15 mouse cellular contexts compared by ENCODE assay signal in genomic region chr19:42072802-42073201, GRCm38 (mm10). TPM values are rescaled to one million over a fixed set of nuclear protein-coding genes. Genes with fewer than 3 reads are reported as not detected.
A peak's percentile ranks its signal among the peaks of the same experiment; 100 is the strongest.
DNase-seq lines count a peak whose midpoint lies in the region; ATAC-seq and TF ChIP-seq lines count a peak whose summit lies in the region.
"Had no signal": no experiment of that assay in that cellular context is flagged by ENCODE, and none has a peak within 500 bp of the region (broad histone marks: within the 10 kb centered on the region; RNA-seq: fewer than 3 reads in every experiment).

No protein-coding gene starts in this region.

- H3K27me3 ChIP-seq in heart, adult 2 months (ENCODE audit: control insufficient read depth, insufficient read depth, low read length), result no peaks in the 10 kb centered on the region
- peaks cover 11% of the 10 kb centered on the region for H3K27me3 ChIP-seq in CH12.LX (replicated peaks)
- H3K27me3 ChIP-seq in hindbrain, embryonic 11.5 days (ENCODE audit: control insufficient read depth, insufficient read depth, low read length), result no peaks in the 10 kb centered on the region; the same call in 1 of the 2 replicates
- H3K27me3 ChIP-seq: embryonic facial prominence, embryonic 13.5 days; forebrain, embryonic 13.5 days had no signal

- intact Hi-C loops in heart, adult 2 months (cut with DNase I), result no loop called here

- H3K9ac ChIP-seq in heart, adult 2 months (ENCODE audit: low read depth, low read length), result no peak overlapping the region
- no peak overlapping the region for H3K9ac ChIP-seq in CH12.LX (ENCODE audit: insufficient read depth, low read depth)
- no peak overlapping the region for H3K9ac ChIP-seq in hindbrain, embryonic 11.5 days (ENCODE audit: low read depth, low read length)
- H3K9ac ChIP-seq: embryonic facial prominence, embryonic 13.5 days; forebrain, embryonic 13.5 days had no signal

- no peak overlapping the region for H3K4me2 ChIP-seq in CH12.LX (ENCODE audit: insufficient read depth, low read depth, poor library complexity, severe bottlenecking)
- H3K4me2 ChIP-seq in hindbrain, embryonic 11.5 days (replicated peaks; ENCODE audit: low read depth, low read length), result no peak overlapping the region
- H3K4me2 ChIP-seq: embryonic facial prominence, embryonic 13.5 days; forebrain, embryonic 13.5 days had no signal

- H3K9me3 ChIP-seq in CH12.LX (replicated peaks; ENCODE audit: low read length), result peaks cover 4% of the 10 kb centered on the region
- no peaks in the 10 kb centered on the region for H3K9me3 ChIP-seq in hindbrain, embryonic 11.5 days (ENCODE audit: control insufficient read depth, low read length)
- H3K9me3 ChIP-seq: embryonic facial prominence, embryonic 13.5 days; forebrain, embryonic 13.5 days; limb, embryonic 10.5 days had no signal

- ATAC-seq in hindbrain, embryonic 11.5 days (ENCODE audit: low FRiP score), result no peak
- ATAC-seq: forebrain, embryonic 13.5 days had no signal

- no peak overlapping the region for H3K27ac ChIP-seq in heart, adult 2 months
- H3K27ac ChIP-seq in CH12.LX (ENCODE audit: insufficient read depth, low read depth), result no peak overlapping the region
- H3K27ac ChIP-seq in hindbrain, embryonic 11.5 days (ENCODE audit: low read depth, low read length), result no peak overlapping the region
- H3K27ac ChIP-seq: embryonic facial prominence, embryonic 13.5 days; forebrain, embryonic 13.5 days; limb, embryonic 10.5 days had no signal

- H3K4me3 ChIP-seq in heart, adult 2 months, result no peak overlapping the region
- no peak overlapping the region for H3K4me3 ChIP-seq in CH12.LX (replicated peaks in 1 of 3; ENCODE audit: low read depth in 2 of 3, low read length in 2 of 3, poor library complexity in 1 of 3)
- H3K4me3 ChIP-seq in hindbrain, embryonic 11.5 days (ENCODE audit: low read depth, low read length), result no peak overlapping the region
- H3K4me3 ChIP-seq: embryonic facial prominence, embryonic 13.5 days; forebrain, embryonic 13.5 days; limb, embryonic 10.5 days had no signal

- no peak for TF ChIP-seq POLR2A in heart, adult 2 months (IDR thresholded peaks at IDR 0.05; ENCODE audit: insufficient read depth, low read depth, low read length)
- no peak for TF ChIP-seq POLR2A in CH12.LX (IDR thresholded peaks at IDR 0.05; ENCODE audit: low read depth, low read length)

- no peak for TF ChIP-seq EP300 in heart, adult 2 months (IDR thresholded peaks at IDR 0.05; ENCODE audit: insufficient read depth, low read depth, low read length)
- no peak for TF ChIP-seq EP300 in CH12.LX (IDR thresholded peaks at IDR 0.05; ENCODE audit: low read length)

- in situ Hi-C loops in CH12.LX (cut with MboI; ENCODE audit: low pct_ligation_motif_present, low pct_unique_long_range_greater_than_20kb, low sequenced_read_pairs), result no loop called here

- H3K4me1 ChIP-seq in heart, adult 2 months (ENCODE audit: control insufficient read depth, insufficient read depth, low read length), result peaks cover 4% of the 10 kb centered on the region
- H3K4me1 ChIP-seq in CH12.LX (ENCODE audit: control insufficient read depth in 1 of 2, insufficient read depth in 2 of 2), result peaks cover 0 to 5% of the 10 kb centered on the region in 2 experiments; a peak in 1 of 4 replicates
- H3K4me1 ChIP-seq in hindbrain, embryonic 11.5 days (replicated peaks; ENCODE audit: control insufficient read depth, insufficient read depth, low read length), result no peaks in the 10 kb centered on the region
- H3K4me1 ChIP-seq: embryonic facial prominence, embryonic 13.5 days; forebrain, embryonic 13.5 days; limb, embryonic 10.5 days had no signal

- TF ChIP-seq CTCF in heart, adult 2 months (IDR thresholded peaks at IDR 0.05), result peak; percentile 23; the same call in 1 of the 2 replicates
- peak in 1 of 2 experiments; percentile 65; a peak in 2 of 4 replicates for TF ChIP-seq CTCF in CH12.LX (conservative IDR thresholded peaks at IDR 0.05 in 1 of 2, IDR thresholded peaks at IDR 0.05 in 1 of 2; ENCODE audit: low read depth in 2 of 2, low read length in 2 of 2)

- DNase-seq in heart, adult 2 months, result no peak
- no peak for DNase-seq in heart, adult 18-20 months
- peak; percentile 13 for DNase-seq in CH12.LX (ENCODE audit: extremely low read depth)
- peak; percentile 33 for DNase-seq in adrenal gland, postnatal 10 days
- peak; percentile 68 to 84 for DNase-seq in kidney, postnatal 25 days
- no peak for DNase-seq in right cerebral cortex, postnatal 4 days
- no peak for DNase-seq in embryo, embryonic 10 days (ENCODE audit: low spot score)
- no peak for DNase-seq in hindbrain, embryonic 11.5 days (ENCODE audit: low spot score)
- DNase-seq: heart, postnatal 36 days; layer of hippocampus, adult 9-11 months; thymus, postnatal 4 days had no signal

- 60% methylated on average over 7 of the region's 7 CpGs for WGBS in heart, adult 2 months
- 81% methylated on average over 7 of the region's 7 CpGs for WGBS in hindbrain, embryonic 11.5 days

- no peaks in the 10 kb centered on the region for H3K36me3 ChIP-seq in heart, adult 2 months (ENCODE audit: control insufficient read depth, insufficient read depth, low read length)
- no peaks in the 10 kb centered on the region for H3K36me3 ChIP-seq in CH12.LX (replicated peaks in 1 of 2; ENCODE audit: control insufficient read depth in 1 of 2, insufficient read depth in 1 of 2, low read length in 1 of 2)
- peaks cover 5% of the 10 kb centered on the region; the same call in 1 of the 2 replicates for H3K36me3 ChIP-seq in hindbrain, embryonic 11.5 days (ENCODE audit: control insufficient read depth, insufficient read depth, low read length)

- dilution Hi-C loops in CH12.LX (cut with MboI; ENCODE audit: extremely low pct_ligation_motif_present, extremely low pct_unique_long_range_greater_than_20kb, low sequenced_read_pairs), result no loop called here

- no peaks in the 10 kb centered on the region for H3K79me2 ChIP-seq in heart, adult 2 months (replicated peaks; ENCODE audit: control insufficient read depth, insufficient read depth, low read length)
- no peaks in the 10 kb centered on the region for H3K79me2 ChIP-seq in CH12.LX (replicated peaks; ENCODE audit: control insufficient read depth, extremely low read depth, insufficient read depth, poor library complexity, severe bottlenecking)

- peak; percentile 61 for TF ChIP-seq RAD21 in CH12.LX (IDR thresholded peaks at IDR 0.05; ENCODE audit: low read depth, low read length)

TF ChIP-seq in CH12.LX, 34 proteins besides CTCF, POLR2A, EP300 and RAD21:
- TF ChIP-seq ZC3H11A (IDR thresholded peaks at IDR 0.05; ENCODE audit: low read depth, low read length), result no peak
- TF ChIP-seq PAX5 (IDR thresholded peaks at IDR 0.05; ENCODE audit: low read length), result no peak
- peak; percentile 32 for TF ChIP-seq SMC3 (IDR thresholded peaks at IDR 0.05; ENCODE audit: low read depth, low read length)
- TF ChIP-seq ZKSCAN1 (IDR thresholded peaks at IDR 0.05; ENCODE audit: borderline replicate concordance, low read depth, low read length), result no peak
- TF ChIP-seq TBP (conservative IDR thresholded peaks at IDR 0.05; ENCODE audit: low read depth, low read length), result no peak

RNA-seq across cellular contexts. Expression of gene Morn4, which starts 13.4 kb away (rescaled TPM):
- total RNA-seq in heart, adult 2 months (2021), result 1 to 10 TPM; 2.3 to 2.5 TPM
- polyA plus RNA-seq in heart, adult 2 months (2012; rRNA removed), result 5.0 and 5.5 TPM in 2 replicates
- 1 to 10 TPM; 2.3 to 3.1 TPM for total RNA-seq in heart, adult 18-20 months (2021)
- total RNA-seq in CH12.LX (2012; rRNA removed) (0.04 TPM in 1 of 2 replicates, not detected in the other), CH12.LX (2014; rRNA removed) (not detected in 2 replicates)
- polyA plus RNA-seq in CH12.LX (2012; ENCODE audit: insufficient read length, low read depth), result 0.24 and 0.27 TPM in 2 replicates
- 1 to 10 TPM; 6.5 to 9.7 TPM for total RNA-seq in adrenal gland, postnatal 10 days (2021)
- polyA plus RNA-seq in hindbrain, embryonic 11.5 days (2014; fragmentation: Nextera tagmentation; extraction: Ambion mirVana), result 75.1 and 76.1 TPM in 2 replicates

RNA-seq across cellular contexts. Expression of gene Pi4k2a, which starts 17.5 kb away (rescaled TPM):
- 10 to 100 TPM; 18.2 to 21.3 TPM for total RNA-seq in heart, adult 2 months (2021)
- 15.1 and 21.4 TPM in 2 replicates for polyA plus RNA-seq in heart, adult 2 months (2012; rRNA removed)
- 10 to 100 TPM; 18.2 to 19.3 TPM for total RNA-seq in heart, adult 18-20 months (2021)
- 10.0 and 10.9 TPM in 2 replicates for total RNA-seq in CH12.LX (2012; rRNA removed)
- 5.8 and 7.0 TPM in 2 replicates for total RNA-seq in CH12.LX (2014; rRNA removed)
- polyA plus RNA-seq in CH12.LX (2012; ENCODE audit: insufficient read length, low read depth), result 21.4 and 23.9 TPM in 2 replicates
- 10 to 100 TPM; 37.0 to 41.3 TPM for total RNA-seq in adrenal gland, postnatal 10 days (2021)
- 20.9 and 23.6 TPM in 2 replicates for polyA plus RNA-seq in hindbrain, embryonic 11.5 days (2014; fragmentation: Nextera tagmentation; extraction: Ambion mirVana)

RNA-seq across cellular contexts. Expression of gene 4933411K16Rik, which starts 20.8 kb away (rescaled TPM):
- total RNA-seq in heart, adult 2 months (2021), result under 1 TPM in 1 of 2 experiments, not detected in 1; 0.23 TPM
- polyA plus RNA-seq in heart, adult 2 months (2012; rRNA removed), result 0.41 and 0.73 TPM in 2 replicates
- total RNA-seq in heart, adult 18-20 months (2021), result not detected
- total RNA-seq in CH12.LX (2012; rRNA removed) (not detected in 2 replicates), CH12.LX (2014; rRNA removed) (not detected in 2 replicates)
- polyA plus RNA-seq in CH12.LX (2012; ENCODE audit: insufficient read length, low read depth), result not detected in 2 replicates
- total RNA-seq in adrenal gland, postnatal 10 days (2021), result 1 to 10 TPM in 1 of 2 experiments, under 1 TPM in 1; 0.75 to 1.3 TPM
- polyA plus RNA-seq in hindbrain, embryonic 11.5 days (2014; fragmentation: Nextera tagmentation; extraction: Ambion mirVana), result 0.11 TPM in 1 of 2 replicates, not detected in the other
- total RNA-seq: heart, postnatal 36 days; megakaryocyte, adult 5-6 weeks had no signal
- polyA plus RNA-seq: embryonic facial prominence, embryonic 13.5 days; forebrain, embryonic 13.5 days had no signal

RNA-seq across cellular contexts. Expression of gene Hoga1, which starts 27.4 kb away (rescaled TPM):
- 1 to 10 TPM; 1.6 to 2.3 TPM for total RNA-seq in heart, adult 2 months (2021)
- 0.85 and 1.4 TPM in 2 replicates for polyA plus RNA-seq in heart, adult 2 months (2012; rRNA removed)
- 1 to 10 TPM; 1.3 to 1.7 TPM for total RNA-seq in heart, adult 18-20 months (2021)
- total RNA-seq in CH12.LX (2012; rRNA removed) (not detected in 2 replicates), CH12.LX (2014; rRNA removed) (not detected in 2 replicates)
- polyA plus RNA-seq in CH12.LX (2012; ENCODE audit: insufficient read length, low read depth), result not detected in 2 replicates
- total RNA-seq in adrenal gland, postnatal 10 days (2021), result 10 to 100 TPM; 24.6 to 39.9 TPM
- polyA plus RNA-seq in hindbrain, embryonic 11.5 days (2014; fragmentation: Nextera tagmentation; extraction: Ambion mirVana), result 0.67 and 1.1 TPM in 2 replicates

RNA-seq across cellular contexts. Expression of gene Ankrd2, which starts 37.0 kb away (rescaled TPM):
- under 1 TPM; 0.20 to 0.42 TPM for total RNA-seq in heart, adult 2 months (2021)
- not detected in 2 replicates for polyA plus RNA-seq in heart, adult 2 months (2012; rRNA removed)
- total RNA-seq in heart, adult 18-20 months (2021), result under 1 TPM in 1 of 2 experiments, not detected in 1; 0.47 TPM
- total RNA-seq in CH12.LX (2012; rRNA removed) (not detected in 2 replicates), CH12.LX (2014; rRNA removed) (not detected in 2 replicates)
- polyA plus RNA-seq in CH12.LX (2012; ENCODE audit: insufficient read length, low read depth), result not detected in 2 replicates
- total RNA-seq in adrenal gland, postnatal 10 days (2021), result 1 to 10 TPM; 2.2 to 5.9 TPM
- not detected in 2 replicates for polyA plus RNA-seq in hindbrain, embryonic 11.5 days (2014; fragmentation: Nextera tagmentation; extraction: Ambion mirVana)
- total RNA-seq: megakaryocyte, adult 5-6 weeks had no signal
- polyA plus RNA-seq: limb, embryonic 10.5 days had no signal

Comparison
In these comparisons a context has a peak if more than half of its experiments do, and no peak if none do; other contexts are left out.
1. DNase-seq: peak in CH12.LX (single experiment), adrenal gland, postnatal 10 days (single experiment) and kidney, postnatal 25 days (2 of 2); none in heart, adult 2 months (0 of 2), heart, adult 18-20 months (0 of 2), right cerebral cortex, postnatal 4 days (single experiment), embryo, embryonic 10 days (single experiment) and hindbrain, embryonic 11.5 days (single experiment).